Mouse (Mus musculus) adrenal gland, postnatal 25 days (tissue): ENCODE measurements around the gene Hebp1. TPM values are rescaled to one million over a fixed set of nuclear protein-coding genes. Genes with fewer than 3 reads are reported as not detected.
A peak's percentile ranks its signal among the peaks of the same experiment; 100 is the strongest.

Source experiments
- DNase-seq: peaks from one replicate; pipeline ENCODE4 v3.0.0; 2021; ENCODE audit warnings: mixed read lengths
- total RNA-seq: library from RNA; stranded (reverse); gene quantifications from 2 replicates; pipeline ENCODE4 v1.2.3, GENCODE M21; 2021

The Hebp1 gene
- total RNA-seq, 1 experiment from 2014 or later, result 16.4 TPM

DNA sequence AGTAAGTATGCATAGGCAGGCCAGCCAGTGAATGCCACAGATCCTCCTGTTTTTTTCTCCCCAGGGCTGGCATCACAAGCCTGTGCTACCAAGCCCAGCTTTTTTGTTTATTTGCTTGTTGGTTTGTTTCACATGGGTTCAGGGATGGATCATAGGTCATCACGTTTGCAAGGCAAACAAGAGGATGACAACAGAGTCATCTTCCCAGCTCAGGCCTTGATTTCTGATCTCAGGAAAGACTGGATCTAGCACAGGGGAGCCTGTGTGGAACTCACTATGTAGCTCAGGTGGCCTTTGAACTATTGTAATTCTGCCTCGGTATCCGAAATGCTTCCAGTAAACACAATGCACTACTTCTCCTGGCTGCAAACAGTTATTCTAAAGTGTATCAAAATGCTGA, 35.5 kb downstream of the Hebp1 start:
- no peak for DNase-seq

DNA sequence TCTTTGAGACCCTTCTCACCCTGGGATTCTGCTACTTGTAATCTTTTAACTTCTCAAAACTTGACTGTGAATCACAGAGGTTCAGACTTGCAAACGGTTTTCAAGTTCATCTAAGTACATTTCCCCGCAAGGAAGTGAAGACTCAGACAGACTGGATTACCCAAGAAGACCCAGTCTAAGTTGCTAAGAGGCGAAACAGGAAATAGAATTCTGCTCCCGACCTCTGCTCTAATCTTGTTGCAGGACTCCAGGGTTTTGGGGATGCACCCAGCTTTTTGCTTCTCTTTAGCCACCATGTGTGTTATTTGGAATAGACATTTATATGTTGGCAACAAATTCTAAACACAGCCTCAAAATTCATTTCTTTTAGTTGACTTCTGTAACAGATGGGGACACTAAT, 36.5 kb downstream of the Hebp1 start:
- no peak for DNase-seq

DNA sequence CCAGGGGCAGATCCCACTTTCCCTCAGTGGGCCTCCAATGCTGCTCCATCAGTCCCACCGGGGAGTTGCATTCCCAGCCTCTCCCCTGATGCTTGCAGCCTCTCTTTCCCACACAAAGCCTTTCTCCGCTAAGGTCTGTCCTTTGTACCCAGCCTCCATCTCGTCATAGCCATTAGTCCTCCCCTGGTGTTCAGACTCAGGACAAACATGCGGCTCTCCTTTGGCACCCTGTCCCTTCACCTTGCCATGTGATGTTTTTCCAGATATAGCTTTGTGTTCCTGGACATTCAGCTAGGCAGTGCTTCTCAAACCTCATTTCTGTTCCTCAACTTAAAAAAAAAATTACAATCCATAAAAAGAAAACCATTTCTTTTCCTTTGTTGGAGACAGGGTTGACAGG, 39.3 kb downstream of the Hebp1 start:
- DNase-seq, result no peak

DNA sequence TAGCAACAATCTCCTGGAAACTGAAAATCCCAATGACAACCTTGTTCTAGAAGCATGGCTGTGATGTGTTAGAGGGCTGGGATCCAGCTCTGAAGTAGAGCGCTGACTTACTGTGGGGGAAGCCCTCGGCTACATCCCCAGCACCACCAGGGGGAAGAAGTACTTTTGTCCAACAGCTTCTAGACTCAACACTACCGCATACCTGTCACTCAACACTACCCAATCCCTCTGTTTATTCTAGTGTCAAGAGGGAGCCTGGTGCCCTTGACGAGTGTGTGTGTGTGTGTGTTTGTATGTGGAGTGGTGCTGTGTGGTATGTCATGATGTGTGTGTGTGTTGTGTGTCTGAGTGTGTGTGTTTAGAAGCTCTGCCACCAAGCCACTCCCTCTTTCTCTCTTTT, 40.3 kb downstream of the Hebp1 start:
- DNase-seq, result no peak

DNA sequence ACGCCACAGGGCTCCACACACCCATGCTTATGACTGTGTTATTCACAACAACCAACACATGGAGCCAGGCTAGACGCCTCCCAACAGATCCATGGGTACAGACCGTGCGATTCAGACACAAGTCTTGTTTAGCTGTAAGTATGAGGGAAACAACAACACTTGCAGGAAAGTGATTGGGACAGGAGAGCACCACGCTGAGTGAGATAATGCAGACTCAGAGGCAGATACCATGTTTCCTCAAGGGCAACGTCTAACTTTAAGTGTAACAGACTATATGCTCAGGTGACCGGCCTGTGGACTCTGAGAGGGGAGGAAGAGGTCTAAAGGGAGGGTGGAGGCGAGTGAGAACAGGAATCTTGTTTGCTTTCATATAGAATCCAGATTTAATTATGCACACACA, 41.2 kb downstream of the Hebp1 start:
- DNase-seq, result no peak

DNA sequence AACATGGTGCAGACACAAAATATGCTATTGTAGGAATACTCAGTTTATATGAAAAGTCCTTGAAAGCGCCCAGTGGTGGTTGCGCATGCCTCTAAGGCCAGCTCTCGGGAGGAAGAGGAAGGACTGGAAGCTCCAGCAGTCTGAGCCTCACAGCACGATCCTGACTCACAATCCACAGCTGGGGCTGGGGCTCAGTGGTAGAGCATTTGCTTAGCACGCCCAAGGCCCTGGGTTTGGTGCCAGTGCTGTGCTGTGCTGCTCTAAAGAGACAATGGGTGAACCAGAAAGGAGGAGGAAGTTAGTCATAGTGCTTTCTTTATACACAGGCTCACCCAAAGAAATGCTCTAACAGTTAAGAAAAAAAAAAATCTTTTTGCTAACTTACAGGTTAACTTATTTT, 44.1 kb downstream of the Hebp1 start:
- DNase-seq, result no peak

DNA sequence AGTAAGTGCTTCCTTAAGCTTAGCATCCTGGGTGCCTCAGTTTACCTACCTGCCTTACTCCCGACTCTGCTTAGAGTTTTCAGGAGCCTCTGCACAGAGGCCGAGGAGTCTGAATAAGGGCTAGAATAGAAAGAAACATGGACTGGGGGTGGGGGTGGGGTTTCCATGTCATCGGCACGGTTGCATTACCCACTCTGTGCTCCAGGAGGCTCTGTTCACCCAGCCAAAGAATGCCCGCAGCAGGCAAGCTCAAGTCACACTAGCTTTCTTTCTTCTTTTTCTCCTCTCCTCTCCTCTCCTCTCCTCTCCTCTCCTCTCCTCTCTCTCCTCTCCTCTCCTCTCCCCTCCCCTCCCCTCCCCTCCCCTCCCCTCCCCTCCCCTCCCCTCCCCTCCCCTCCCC, 47.5 kb downstream of the Hebp1 start:
- no peak for DNase-seq

DNA sequence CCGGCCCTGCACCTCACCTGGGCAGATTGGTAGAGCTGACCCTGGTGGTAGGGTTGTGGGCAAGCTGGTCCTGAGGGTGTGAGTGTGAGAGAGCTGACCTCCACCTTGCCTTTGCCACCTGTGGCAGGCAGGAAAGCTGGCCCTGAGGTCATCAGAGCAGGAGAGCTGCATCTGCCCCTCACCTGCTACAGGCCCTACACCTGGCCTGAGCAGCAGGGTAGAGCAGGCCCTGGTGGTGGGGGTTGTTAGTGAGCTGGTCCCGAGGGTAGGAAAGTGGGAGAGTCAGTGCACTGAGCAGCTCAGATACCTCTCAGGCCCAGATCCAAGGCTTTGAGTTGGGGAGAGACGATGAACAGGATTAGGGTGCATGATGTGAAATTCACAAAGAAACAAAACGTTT, 48.1 kb downstream of the Hebp1 start:
- DNase-seq, result no peak

DNA sequence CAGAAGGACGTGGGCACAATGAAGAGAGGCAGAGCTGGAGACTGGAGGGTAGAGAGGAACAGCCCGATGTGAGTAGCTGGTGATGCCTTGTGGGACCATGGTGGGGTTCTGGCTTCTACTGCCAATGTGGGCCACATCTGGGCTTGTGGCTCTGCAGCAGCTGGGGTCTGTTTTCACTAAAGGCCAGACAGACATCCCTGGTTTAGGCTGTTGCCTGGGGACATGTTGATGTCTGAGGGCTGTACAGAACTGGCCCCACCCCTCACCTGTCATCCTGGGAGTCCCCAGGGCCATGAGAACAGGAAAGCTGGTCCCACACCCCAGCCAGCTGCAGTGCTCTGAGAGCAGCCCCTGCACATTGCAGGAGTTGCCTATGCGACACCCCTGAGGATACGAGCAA, 48.6 kb downstream of the Hebp1 start:
- DNase-seq, result no peak

DNA sequence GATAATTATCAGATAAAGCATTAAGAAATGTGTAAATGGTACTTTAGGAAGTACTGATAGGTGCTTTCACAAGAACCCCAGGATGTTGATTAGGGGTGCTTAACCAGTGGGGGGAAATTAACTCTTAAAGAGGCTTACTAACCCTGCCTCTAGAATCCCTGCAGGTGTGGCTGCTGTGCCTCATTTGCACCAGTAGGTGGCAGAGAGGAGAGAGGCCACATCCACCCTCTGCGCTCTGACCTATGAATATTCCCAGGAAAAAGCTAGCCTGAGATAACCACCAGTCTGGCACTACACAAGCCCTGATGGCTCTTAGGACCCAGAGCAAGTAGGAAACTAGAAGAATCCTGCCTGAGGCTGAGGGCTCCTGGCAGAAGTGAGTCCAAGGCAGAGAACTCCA, 49.3 kb downstream of the Hebp1 start:
- DNase-seq, result peak; percentile 35

DNA sequence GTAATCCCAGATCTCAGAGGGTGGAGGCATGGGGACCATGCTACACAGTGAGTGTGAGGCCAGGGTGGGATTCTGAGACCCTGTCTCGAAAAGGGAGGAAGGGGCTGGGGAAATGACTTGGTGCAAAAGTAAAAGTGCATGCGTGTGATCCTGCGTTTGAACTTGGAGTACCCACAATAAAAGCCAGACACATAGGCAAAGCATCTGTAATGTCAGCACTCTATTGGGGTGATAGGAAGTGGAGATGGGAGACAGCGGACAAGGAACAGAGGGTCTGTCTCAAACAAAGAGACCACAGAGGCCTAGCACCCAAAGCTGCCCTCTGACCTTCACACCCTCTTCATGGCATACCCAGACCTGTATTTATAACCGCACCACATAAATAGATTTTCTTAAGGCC, 51.8 kb downstream of the Hebp1 start:
- no peak for DNase-seq

DNA sequence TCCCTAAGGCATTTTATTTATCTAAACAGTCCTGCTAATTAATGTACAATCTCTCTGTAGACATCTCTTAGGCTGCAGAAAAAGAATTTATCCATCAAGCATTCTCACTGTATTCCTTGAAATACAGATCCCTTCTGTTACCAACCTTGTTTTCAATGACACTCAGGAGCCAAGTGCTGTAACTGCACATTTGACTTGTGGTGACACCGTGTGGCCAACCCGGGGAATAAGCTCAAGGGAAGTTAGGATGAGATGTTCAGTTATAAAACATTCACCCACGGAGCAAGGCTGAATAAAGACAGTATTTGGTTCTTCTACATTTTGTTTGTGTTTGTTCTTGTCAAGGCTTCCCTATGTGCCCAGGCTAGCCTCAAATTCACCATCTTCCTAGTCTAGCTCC, 53.3 kb downstream of the Hebp1 start:
- peak; percentile 38 for DNase-seq

DNA sequence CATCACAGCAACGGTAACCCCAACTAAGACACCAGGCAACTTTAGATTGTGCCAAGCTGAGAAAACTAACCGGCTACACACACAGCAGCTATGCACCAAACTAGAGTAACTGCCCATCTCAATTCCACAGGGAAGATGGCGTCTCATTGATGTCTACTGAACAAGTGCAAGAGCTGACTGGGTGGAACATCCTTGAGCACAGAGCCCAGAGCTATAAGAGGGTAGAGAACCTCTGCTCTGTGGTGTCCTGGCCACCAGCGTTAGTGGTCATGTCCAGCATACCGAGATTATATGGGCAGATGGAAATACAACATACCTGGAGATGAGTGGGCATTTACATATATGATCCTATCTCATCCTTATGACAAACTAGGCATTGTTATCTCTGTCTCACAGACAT, 54.7 kb downstream of the Hebp1 start:
- DNase-seq, result no peak

DNA sequence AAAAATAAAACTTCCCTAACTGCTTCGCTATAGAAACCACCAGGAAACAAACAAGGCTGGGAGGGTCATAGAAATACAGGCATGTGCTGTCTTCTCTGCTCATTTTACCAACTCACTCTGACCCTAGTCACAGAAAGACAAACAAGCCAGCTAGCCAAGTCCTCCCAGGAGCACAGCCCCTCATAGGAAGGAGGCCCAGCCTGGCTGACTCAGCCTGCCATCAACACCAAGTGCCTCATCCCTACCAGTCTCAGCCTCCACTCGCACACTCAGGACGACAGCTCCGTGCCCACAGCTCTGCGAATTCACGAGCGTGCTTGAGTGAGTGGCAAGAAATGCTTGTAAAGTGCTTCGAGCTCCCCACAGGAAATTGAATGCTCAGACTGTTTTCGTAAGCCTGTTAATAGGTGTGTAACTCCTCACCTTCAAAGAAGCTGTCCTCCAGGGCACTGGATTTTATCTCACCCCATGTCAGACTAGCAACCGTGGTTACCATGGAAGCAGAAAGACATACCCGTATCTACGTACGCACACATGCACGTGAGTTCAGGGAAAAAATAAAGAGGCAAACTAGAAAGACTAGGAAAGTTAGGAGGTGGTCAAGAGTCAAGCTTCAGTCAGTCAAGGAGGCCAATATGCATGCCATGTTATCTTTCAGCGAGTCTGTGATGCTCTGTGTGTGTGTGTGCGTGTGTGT, 56.2 kb downstream of the Hebp1 start:
- DNase-seq, result no peak

DNA sequence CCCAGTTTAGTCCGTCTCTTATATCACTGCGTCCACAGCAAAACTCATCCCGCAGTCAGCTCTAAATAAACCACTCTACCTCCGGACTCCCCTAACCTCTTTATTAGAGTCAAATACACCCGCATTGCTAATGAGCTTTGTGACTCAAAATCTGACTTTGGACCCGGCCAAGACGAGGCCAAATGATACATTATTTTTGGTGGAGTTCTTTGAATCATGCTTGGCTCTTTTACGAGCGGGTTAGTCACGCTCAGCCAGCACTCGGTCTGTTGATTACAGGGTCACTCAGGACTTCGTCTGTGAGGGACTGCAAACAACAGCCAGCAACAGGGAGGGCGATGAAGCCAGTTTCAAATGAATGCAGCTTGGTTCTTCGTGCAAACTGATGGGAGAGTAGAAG, 59.1 kb downstream of the Hebp1 start:
- peak; percentile 13 for DNase-seq

DNA sequence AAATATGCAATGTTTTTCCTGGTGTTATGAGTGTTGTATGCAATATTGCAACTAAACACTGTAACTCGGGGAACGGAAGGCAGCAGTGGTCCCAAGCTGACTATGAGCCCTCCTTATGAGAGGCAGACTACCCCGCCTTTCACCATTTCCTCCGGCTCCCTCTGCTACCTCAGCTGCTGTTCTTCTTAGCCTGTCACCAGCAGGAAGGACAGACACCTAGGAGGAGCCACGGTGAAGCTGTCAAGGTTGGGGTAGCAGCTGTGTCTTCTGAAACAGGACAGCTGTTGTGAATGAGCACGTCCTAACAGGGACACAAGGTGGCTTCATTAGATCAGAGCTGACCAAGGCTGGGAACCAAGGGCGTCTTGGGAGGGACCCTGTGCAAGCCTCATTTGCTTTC, 59.6 kb downstream of the Hebp1 start:
- DNase-seq, result no peak

DNA sequence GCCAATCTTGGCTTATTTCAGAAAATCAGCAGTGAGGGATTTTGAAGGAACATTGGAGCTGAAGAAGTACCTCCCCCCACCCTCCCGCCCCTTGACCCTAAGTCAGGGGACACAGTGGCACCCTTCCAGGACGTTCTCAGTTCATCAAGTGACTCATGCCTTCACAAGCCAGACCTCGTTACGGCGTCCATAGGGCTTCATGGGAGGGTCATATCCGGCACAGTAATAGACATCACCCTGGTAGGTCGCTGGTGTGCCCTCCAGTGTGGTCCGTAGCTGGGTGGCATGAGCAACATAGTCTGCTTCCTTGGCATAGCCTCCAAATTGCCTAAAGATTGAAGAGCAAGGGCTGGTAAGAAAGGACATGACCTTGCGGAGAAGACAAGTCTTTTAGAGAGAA, 60.1 kb downstream of the Hebp1 start:
- DNase-seq, result peak; percentile 15

DNA sequence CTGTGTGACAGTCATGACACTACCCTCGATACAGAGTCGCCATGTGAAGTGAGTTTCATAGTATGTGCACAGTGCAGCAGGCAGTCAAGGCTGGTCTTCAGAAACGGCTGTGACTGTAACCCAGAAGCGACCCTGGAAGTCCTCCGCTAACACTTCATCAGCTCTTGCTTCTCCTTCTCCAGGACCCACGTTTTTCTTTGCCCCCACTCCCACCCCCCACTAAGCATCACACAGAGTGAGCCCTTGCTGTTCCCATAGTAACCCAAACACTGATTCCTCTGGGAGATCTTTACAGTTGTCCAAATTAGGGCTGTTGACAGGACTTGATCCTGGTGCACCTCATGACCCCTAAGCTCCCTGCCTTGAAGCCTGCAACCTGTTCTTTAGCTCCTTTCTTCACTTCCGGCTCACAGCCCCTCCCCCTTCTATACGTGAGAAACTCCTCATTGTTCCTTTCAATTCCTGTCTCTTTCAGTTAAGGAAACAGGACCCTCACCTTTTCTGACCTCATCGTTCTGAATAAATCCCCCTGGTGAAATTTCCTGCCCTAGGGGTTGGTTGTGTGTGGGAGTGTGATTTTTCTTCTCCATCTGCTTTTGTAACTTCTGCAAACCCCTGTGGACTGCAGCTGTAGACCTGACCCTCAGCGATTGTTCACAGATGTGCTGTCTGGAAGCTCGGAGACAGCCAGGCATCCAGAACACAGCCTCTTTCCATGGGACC, 61.2 kb downstream of the Hebp1 start:
- DNase-seq, result no peak

DNA sequence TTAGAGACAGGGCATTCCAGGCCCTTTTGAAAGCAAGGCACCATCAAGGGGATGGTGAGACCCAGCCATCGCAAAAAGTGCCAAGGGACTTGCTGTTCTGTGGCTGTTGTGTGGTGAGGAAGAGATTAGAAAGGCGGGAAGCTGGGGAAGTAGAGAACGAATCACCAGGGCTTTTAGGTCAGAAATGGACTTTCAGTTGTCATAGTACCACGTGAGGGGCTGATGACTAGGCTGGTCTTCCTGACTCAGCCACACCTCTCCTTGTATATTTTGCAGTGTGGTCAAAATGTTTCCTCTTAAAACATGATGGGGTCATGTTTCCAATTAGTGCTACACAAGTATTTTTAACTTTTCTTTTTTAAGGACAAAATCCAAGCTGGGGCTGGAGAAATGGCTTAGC, 62.1 kb downstream of the Hebp1 start:
- no peak for DNase-seq

DNA sequence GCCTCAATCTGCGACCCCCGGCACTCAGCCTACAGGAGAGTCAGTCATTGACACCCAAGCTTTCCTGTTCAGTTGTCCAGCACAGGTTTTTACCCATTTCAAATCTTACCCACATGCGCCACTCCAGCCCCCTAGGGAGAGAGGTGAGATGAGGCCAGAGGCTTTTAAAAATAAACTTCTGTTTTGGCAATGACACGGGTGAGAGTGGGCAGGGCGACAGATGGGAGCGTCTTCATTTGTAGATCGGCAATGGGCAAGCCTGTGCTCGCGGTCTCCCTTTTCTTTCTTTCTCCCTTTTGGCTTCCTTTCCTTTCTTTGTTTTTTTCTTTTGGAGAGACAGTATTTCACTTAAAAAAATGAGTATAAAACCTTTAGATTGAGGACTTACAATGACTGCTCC, 64.3 kb downstream of the Hebp1 start:
- no peak for DNase-seq

DNA sequence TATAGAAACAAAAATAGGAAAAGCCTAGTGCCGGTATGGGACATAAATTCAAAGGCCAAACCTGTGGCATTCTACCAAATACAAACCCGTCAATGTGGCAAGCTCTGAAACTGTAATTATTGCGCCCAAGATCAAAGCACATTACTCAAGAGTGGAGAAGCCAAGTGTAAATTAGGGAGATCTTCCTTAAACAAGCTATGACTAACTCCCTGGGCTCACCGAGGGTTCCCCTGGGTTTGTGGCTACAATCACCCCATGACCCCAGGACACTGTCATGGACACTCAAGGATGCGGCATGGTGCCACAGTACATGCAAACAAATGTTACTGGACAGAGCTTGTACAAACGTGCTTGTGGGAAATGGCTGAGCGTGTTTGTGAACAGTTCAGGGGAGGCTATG, 64.7 kb downstream of the Hebp1 start:
- no peak for DNase-seq

DNA sequence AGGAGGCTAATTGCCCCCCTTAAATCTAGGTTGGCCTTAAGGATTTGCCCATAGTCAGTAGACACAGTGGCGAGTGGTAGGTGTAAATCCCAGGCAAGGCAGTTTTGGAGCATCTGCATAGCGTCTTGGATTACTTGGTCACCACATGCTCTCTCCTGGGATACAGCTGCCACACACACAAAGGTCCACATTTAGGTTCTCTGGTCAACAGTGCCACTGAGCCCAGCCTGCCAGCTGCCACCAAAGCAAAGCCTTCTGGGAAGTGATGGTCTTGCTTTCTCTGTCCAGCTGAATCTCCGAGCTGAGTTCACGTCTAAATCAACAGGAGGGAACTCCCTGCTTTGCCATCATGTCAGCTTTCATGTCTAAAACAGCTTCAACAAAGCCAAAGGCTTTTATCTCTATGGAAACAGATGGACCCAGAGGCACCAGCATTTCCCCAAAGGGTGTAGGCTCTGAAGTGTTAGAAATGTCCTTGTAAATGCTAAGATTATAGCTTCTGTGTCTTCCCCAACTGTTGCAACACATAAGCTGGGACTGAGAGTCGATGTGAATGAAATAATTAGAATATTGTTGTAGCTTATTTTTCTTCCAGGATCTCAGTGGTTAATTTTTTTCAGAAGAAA, 73.0 kb downstream of the Hebp1 start:
- no peak for DNase-seq

DNA sequence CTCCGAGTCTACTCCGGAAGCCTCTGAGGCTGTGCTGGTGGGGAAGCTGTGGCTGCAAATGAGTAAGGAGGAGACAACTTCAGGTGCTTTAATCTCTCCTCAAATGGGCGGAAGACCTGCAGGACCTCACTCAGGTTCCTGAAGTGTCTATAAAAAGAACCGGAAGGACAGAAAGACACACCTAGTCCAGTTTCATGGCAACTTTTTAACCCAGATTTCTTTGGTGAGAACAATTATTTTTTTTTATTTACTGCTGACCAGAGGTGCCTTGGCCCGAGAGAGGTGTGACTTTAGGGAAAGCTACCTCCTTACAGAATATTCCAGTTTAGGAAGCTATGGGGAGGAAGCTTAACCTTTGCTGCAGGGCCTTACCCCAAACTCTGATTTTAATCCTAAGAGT, 79.6 kb downstream of the Hebp1 start, which contains the start of gene Gprc5d:
Gene Gprc5d, minus strand, starts transcription at position 101 of the 400 bp plus-strand sequence.
- no peak for DNase-seq

DNA sequence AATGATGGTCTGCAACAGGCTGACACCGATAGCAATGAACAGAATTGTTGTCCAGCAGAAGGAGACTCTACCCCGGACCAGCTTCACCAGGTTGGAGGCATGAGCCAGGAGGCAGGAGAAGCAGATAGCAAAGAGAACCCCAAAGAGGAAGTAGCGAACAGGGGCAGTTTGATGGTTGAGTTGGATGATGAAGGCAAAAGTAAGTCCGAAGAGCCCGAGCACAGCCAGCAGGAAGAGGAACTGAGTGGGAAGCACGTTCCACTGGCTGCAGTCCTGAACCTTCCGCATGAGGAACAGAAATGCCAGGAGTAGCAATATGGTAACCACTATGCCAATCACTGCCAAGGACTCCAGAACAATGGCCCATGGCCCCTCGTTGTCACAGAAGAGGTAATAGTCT, 81.3 kb downstream of the Hebp1 start:
- no peak for DNase-seq
